7 mouse cellular contexts compared by ENCODE assay signal in the genomic region with DNA sequence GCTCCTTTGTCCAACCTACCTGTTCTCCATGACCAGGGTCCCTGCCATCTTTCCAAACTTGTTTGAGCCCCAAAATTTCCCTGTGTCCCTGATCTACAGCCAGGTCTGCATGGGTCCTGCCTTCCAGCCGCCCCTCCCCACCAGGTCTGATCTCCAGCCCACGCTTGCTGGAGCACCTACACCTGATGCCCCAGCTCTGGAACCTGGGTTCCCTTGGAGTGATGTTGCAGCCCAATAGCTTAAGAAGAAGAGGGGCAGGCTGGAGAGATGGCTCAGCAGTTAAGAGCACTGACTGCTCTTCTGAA. TPM values are rescaled to one million over a fixed set of nuclear protein-coding genes. Genes with fewer than 3 reads are reported as not detected.
A peak's percentile ranks its signal among the peaks of the same experiment; 100 is the strongest.
DNase-seq lines count a peak whose midpoint lies in the region; ATAC-seq and TF ChIP-seq lines count a peak whose summit lies in the region.

No protein-coding gene starts in this region.

- H3K4me2 ChIP-seq in lung, embryonic 14.5 days = peak overlapping the region; percentile 100
- peak overlapping the region; percentile 100 for H3K4me2 ChIP-seq in forebrain, embryonic 11.5 days (ENCODE audit: low read depth, low read length, severe bottlenecking)
- H3K4me2 ChIP-seq in limb, embryonic 11.5 days (ENCODE audit: low read depth, severe bottlenecking) = peak overlapping the region; percentile 99
- peak overlapping the region; percentile 98; the same call in 1 of the 2 replicates for H3K4me2 ChIP-seq in neural tube, embryonic 14.5 days (ENCODE audit: low read depth, low read length)

- H3K4me1 ChIP-seq in lung, embryonic 14.5 days (ENCODE audit: insufficient read depth) = peaks cover 16% of the 10 kb centered on the region
- H3K4me1 ChIP-seq in forebrain, embryonic 11.5 days (replicated peaks; ENCODE audit: control insufficient read depth, insufficient read depth, low read length) = peaks cover 7% of the 10 kb centered on the region; the same call in 1 of the 2 replicates
- H3K4me1 ChIP-seq in limb, embryonic 11.5 days (ENCODE audit: control insufficient read depth, insufficient read depth, low read length) = peaks cover 7% of the 10 kb centered on the region
- H3K4me1 ChIP-seq in neural tube, embryonic 14.5 days (ENCODE audit: control insufficient read depth, insufficient read depth, low read length) = peaks cover 8% of the 10 kb centered on the region

- ATAC-seq in lung, embryonic 14.5 days (ENCODE audit: insufficient read depth) = no peak
- no peak for ATAC-seq in forebrain, embryonic 11.5 days (replicated peaks; ENCODE audit: low FRiP score)
- no peak for ATAC-seq in limb, embryonic 11.5 days (ENCODE audit: insufficient number of reproducible peaks, low FRiP score, low TSS enrichment, low read depth)
- ATAC-seq in neural tube, embryonic 14.5 days (ENCODE audit: low read depth) = no peak

- no peaks in the 10 kb centered on the region for H3K36me3 ChIP-seq in lung, embryonic 14.5 days (ENCODE audit: insufficient read depth)
- H3K36me3 ChIP-seq in forebrain, embryonic 11.5 days (ENCODE audit: control insufficient read depth, insufficient read depth, low read length) = no peaks in the 10 kb centered on the region
- H3K36me3 ChIP-seq in limb, embryonic 11.5 days (ENCODE audit: control insufficient read depth, insufficient read depth, low read length) = no peaks in the 10 kb centered on the region
- no peaks in the 10 kb centered on the region for H3K36me3 ChIP-seq in neural tube, embryonic 14.5 days (ENCODE audit: control insufficient read depth, insufficient read depth, low read length)

- H3K9ac ChIP-seq in lung, embryonic 14.5 days = no peak overlapping the region
- H3K9ac ChIP-seq in forebrain, embryonic 11.5 days (ENCODE audit: low read length) = peak overlapping the region; percentile 52
- H3K9ac ChIP-seq in limb, embryonic 11.5 days (ENCODE audit: low read length) = no peak overlapping the region
- H3K9ac ChIP-seq in neural tube, embryonic 14.5 days (replicated peaks; ENCODE audit: low read depth, low read length) = no peak overlapping the region

- no peaks in the 10 kb centered on the region for H3K9me3 ChIP-seq in lung, embryonic 14.5 days (ENCODE audit: low read depth, low read length)
- H3K9me3 ChIP-seq in forebrain, embryonic 11.5 days (ENCODE audit: control insufficient read depth, low read length) = no peaks in the 10 kb centered on the region
- no peaks in the 10 kb centered on the region for H3K9me3 ChIP-seq in limb, embryonic 11.5 days (ENCODE audit: control insufficient read depth, low read length)
- no peaks in the 10 kb centered on the region for H3K9me3 ChIP-seq in neural tube, embryonic 14.5 days (ENCODE audit: control insufficient read depth, low read length)

- peak overlapping the region; percentile 59 for H3K4me3 ChIP-seq in lung, embryonic 14.5 days (ENCODE audit: low read depth, low read length)
- H3K4me3 ChIP-seq in forebrain, embryonic 11.5 days (ENCODE audit: low read depth, low read length) = peak overlapping the region; percentile 56; the same call in 1 of the 2 replicates
- H3K4me3 ChIP-seq in limb, embryonic 11.5 days (ENCODE audit: low read depth, low read length) = peak overlapping the region; percentile 44; the same call in 1 of the 2 replicates
- peak overlapping the region; percentile 54 for H3K4me3 ChIP-seq in neural tube, embryonic 14.5 days (ENCODE audit: low read depth, low read length)

- no peak for DNase-seq in lung, embryonic 14.5 days
- no peak for DNase-seq in lung, postnatal 4 days
- DNase-seq in forebrain, embryonic 11.5 days (ENCODE audit: low spot score) = no peak
- no peak for DNase-seq in limb, embryonic 11.5 days (ENCODE audit: low spot score)
- no peak for DNase-seq in urinary bladder, adult 2 months (ENCODE audit: low spot score)
- no peak for DNase-seq in thymus, adult 18-20 months

- TF ChIP-seq CTCF in lung, embryonic 14.5 days (IDR thresholded peaks at IDR 0.05; ENCODE audit: low read depth) = no peak

- no peak overlapping the region for H3K27ac ChIP-seq in lung, embryonic 14.5 days (ENCODE audit: low read depth)
- no peak overlapping the region for H3K27ac ChIP-seq in forebrain, embryonic 11.5 days (ENCODE audit: low read depth, low read length)
- H3K27ac ChIP-seq in limb, embryonic 11.5 days (replicated peaks; ENCODE audit: low read depth, low read length) = no peak overlapping the region
- H3K27ac ChIP-seq in neural tube, embryonic 14.5 days (ENCODE audit: low read depth, low read length) = no peak overlapping the region

- peaks cover 14% of the 10 kb centered on the region; the same call in 1 of the 2 replicates for H3K27me3 ChIP-seq in lung, embryonic 14.5 days (ENCODE audit: insufficient read depth, low read length)
- H3K27me3 ChIP-seq in forebrain, embryonic 11.5 days (ENCODE audit: control insufficient read depth, insufficient read depth, low read length) = peaks cover 8% of the 10 kb centered on the region
- peaks cover 11% of the 10 kb centered on the region; the same call in 1 of the 2 replicates for H3K27me3 ChIP-seq in limb, embryonic 11.5 days (ENCODE audit: control insufficient read depth, insufficient read depth, low read length)
- no peaks in the 10 kb centered on the region for H3K27me3 ChIP-seq in neural tube, embryonic 14.5 days (ENCODE audit: control insufficient read depth, insufficient read depth, low read length)

- 53% methylated on average over 2 of the region's 2 CpGs for WGBS in lung, embryonic 14.5 days
- WGBS in forebrain, embryonic 11.5 days = 57% methylated on average over 2 of the region's 2 CpGs
- 51% methylated on average over 2 of the region's 2 CpGs for WGBS in limb, embryonic 11.5 days
- 70% methylated on average over 2 of the region's 2 CpGs for WGBS in neural tube, embryonic 14.5 days

RNA-seq across cellular contexts. Expression of gene Atp1b2, which starts 0.7 kb away (rescaled TPM):
- 6.9 and 9.8 TPM in 2 replicates for polyA plus RNA-seq in lung, embryonic 14.5 days (2014; fragmentation: Nextera tagmentation; extraction: Ambion mirVana)
- 9.3 and 12.6 TPM in 2 replicates for polyA plus RNA-seq in forebrain, embryonic 11.5 days (2014; fragmentation: Nextera tagmentation; extraction: Ambion mirVana)
- 4.5 and 4.9 TPM in 2 replicates for polyA plus RNA-seq in limb, embryonic 11.5 days (2014; fragmentation: Nextera tagmentation; extraction: Ambion mirVana)
- polyA plus RNA-seq in neural tube, embryonic 14.5 days (2014; fragmentation: Nextera tagmentation; extraction: Ambion mirVana) = 66.6 and 99.6 TPM in 2 replicates
- 23.5 and 46.2 TPM in 2 replicates for polyA plus RNA-seq in urinary bladder, adult 2 months (2012; rRNA removed)

RNA-seq across cellular contexts. Expression of gene Shbg, which starts 11.3 kb away (rescaled TPM):
- not detected in 2 replicates for polyA plus RNA-seq in lung, embryonic 14.5 days (2014; fragmentation: Nextera tagmentation; extraction: Ambion mirVana)
- polyA plus RNA-seq in forebrain, embryonic 11.5 days (2014; fragmentation: Nextera tagmentation; extraction: Ambion mirVana) = not detected in 2 replicates
- polyA plus RNA-seq in limb, embryonic 11.5 days (2014; fragmentation: Nextera tagmentation; extraction: Ambion mirVana) = not detected in 2 replicates
- not detected in 2 replicates for polyA plus RNA-seq in neural tube, embryonic 14.5 days (2014; fragmentation: Nextera tagmentation; extraction: Ambion mirVana)
- polyA plus RNA-seq in urinary bladder, adult 2 months (2012; rRNA removed) = not detected in 2 replicates

RNA-seq across cellular contexts. Expression of gene Sat2, which starts 15.4 kb away (rescaled TPM):
- polyA plus RNA-seq in lung, embryonic 14.5 days (2014; fragmentation: Nextera tagmentation; extraction: Ambion mirVana) = 18.0 and 18.3 TPM in 2 replicates
- 13.9 and 17.7 TPM in 2 replicates for polyA plus RNA-seq in forebrain, embryonic 11.5 days (2014; fragmentation: Nextera tagmentation; extraction: Ambion mirVana)
- polyA plus RNA-seq in limb, embryonic 11.5 days (2014; fragmentation: Nextera tagmentation; extraction: Ambion mirVana) = 14.7 and 16.2 TPM in 2 replicates
- 23.8 and 25.1 TPM in 2 replicates for polyA plus RNA-seq in neural tube, embryonic 14.5 days (2014; fragmentation: Nextera tagmentation; extraction: Ambion mirVana)
- polyA plus RNA-seq in urinary bladder, adult 2 months (2012; rRNA removed) = 18.4 and 19.5 TPM in 2 replicates

RNA-seq across cellular contexts. Expression of gene Trp53, which starts 26.3 kb away (rescaled TPM):
- polyA plus RNA-seq in lung, embryonic 14.5 days (2014; fragmentation: Nextera tagmentation; extraction: Ambion mirVana) = 178 and 202 TPM in 2 replicates
- polyA plus RNA-seq in forebrain, embryonic 11.5 days (2014; fragmentation: Nextera tagmentation; extraction: Ambion mirVana) = 168 and 175 TPM in 2 replicates
- 250 and 254 TPM in 2 replicates for polyA plus RNA-seq in limb, embryonic 11.5 days (2014; fragmentation: Nextera tagmentation; extraction: Ambion mirVana)
- 54.6 and 68.8 TPM in 2 replicates for polyA plus RNA-seq in neural tube, embryonic 14.5 days (2014; fragmentation: Nextera tagmentation; extraction: Ambion mirVana)
- polyA plus RNA-seq in urinary bladder, adult 2 months (2012; rRNA removed) = 77.8 and 85.8 TPM in 2 replicates

RNA-seq across cellular contexts. Expression of gene Fxr2, which starts 26.3 kb away (rescaled TPM):
- 26.8 and 31.2 TPM in 2 replicates for polyA plus RNA-seq in lung, embryonic 14.5 days (2014; fragmentation: Nextera tagmentation; extraction: Ambion mirVana)
- 33.6 and 44.1 TPM in 2 replicates for polyA plus RNA-seq in forebrain, embryonic 11.5 days (2014; fragmentation: Nextera tagmentation; extraction: Ambion mirVana)
- polyA plus RNA-seq in limb, embryonic 11.5 days (2014; fragmentation: Nextera tagmentation; extraction: Ambion mirVana) = 35.8 and 37.5 TPM in 2 replicates
- 31.1 and 34.0 TPM in 2 replicates for polyA plus RNA-seq in neural tube, embryonic 14.5 days (2014; fragmentation: Nextera tagmentation; extraction: Ambion mirVana)
- polyA plus RNA-seq in urinary bladder, adult 2 months (2012; rRNA removed) = 74.8 and 85.8 TPM in 2 replicates
